Mouse (Mus musculus) forebrain, embryonic 13.5 days (tissue): ENCODE results near the gene Csad. TPM values are rescaled to one million over a fixed set of nuclear protein-coding genes. Genes with fewer than 3 reads are reported as not detected.
"Not testable (repeated sequence)": the region's sequence is repeated elsewhere in the genome, so short reads cannot be mapped to it uniquely, and the experiment has no call there.

Source experiments
- ATAC-seq: fragments of 200-750 bp; cut with Nextera tagmentation; 2 replicates; pipeline ENCODE4 v1.8.0; 2017
- H3K27ac ChIP-seq: fragments of 300-500 bp; sonication (generic); 2 replicates; pipeline ENCODE4 v1.5.1; 2015; ENCODE audit warnings: inconsistent platforms, mild to moderate bottlenecking, moderate library complexity
- H3K27me3 ChIP-seq: fragments of 300-500 bp; sonication (generic); 2 replicates; pipeline ENCODE4 v1.6.1; 2015; ENCODE audit warnings: mild to moderate bottlenecking, inconsistent platforms
- H3K36me3 ChIP-seq: fragments of 300-500 bp; sonication (generic); 2 replicates; pipeline ENCODE4 v1.6.1; 2015; ENCODE audit warnings: mild to moderate bottlenecking, inconsistent platforms; ENCODE audit not compliant: poor library complexity, severe bottlenecking
- H3K4me1 ChIP-seq: fragments of 300-500 bp; sonication (generic); 2 replicates; pipeline ENCODE4 v1.6.1; 2015; ENCODE audit warnings: inconsistent platforms
- H3K4me2 ChIP-seq: fragments of 300-500 bp; sonication (generic); 2 replicates; pipeline ENCODE4 v1.6.1; 2015; ENCODE audit warnings: inconsistent platforms, mild to moderate bottlenecking, moderate library complexity
- H3K4me3 ChIP-seq: fragments of 300-500 bp; sonication (generic); 2 replicates; pipeline ENCODE4 v1.5.1; 2015; ENCODE audit warnings: mild to moderate bottlenecking, inconsistent platforms
- H3K9ac ChIP-seq: fragments of 300-500 bp; sonication (generic); 2 replicates; pipeline ENCODE4 v1.6.1; 2015; ENCODE audit warnings: mild to moderate bottlenecking, inconsistent platforms
- H3K9me3 ChIP-seq: fragments of 300-500 bp; sonication (generic); replicated peaks from 2 replicates; pipeline ENCODE4 v1.6.1; 2016; ENCODE audit warnings: inconsistent platforms
- WGBS: fragments of 180-500 bp; shearing (Covaris S2); methylation state at CpG from one replicate; pipeline ENCODE4 v1.1.7; 2015; 5-methylcytosine and 5-hydroxymethylcytosine counted together
- polyA plus RNA-seq: library from polyadenylated mRNA; unstranded; fragments of >200 nt; fragmentation: Nextera tagmentation; extraction: Ambion mirVana; gene quantifications from 2 replicates; pipeline ENCODE4 v1.2.1, GENCODE M21; 2015

The Csad gene
- polyA plus RNA-seq, 1 experiment from 2014 or later: 42.7 TPM

GRCm38 (mm10) chr15:102231748-102232147, 27.2 kb upstream of the Csad start, which contains the start of gene Itgb7:
Itgb7 (minus strand) TSS chr15:102231944.
- Histone ChIP-seq H3K27me3 (no peaks in the 10 kb centered on the region), H3K4me1 (peaks cover 9% of the 10 kb centered on the region; the same call in 1 of the 2 replicates), H3K27ac (no peak within 1 kb of the TSS), H3K36me3 (no peaks in the 10 kb centered on the region), H3K4me2 (no peak within 1 kb of the TSS), H3K9ac (no peak within 1 kb of the TSS), H3K9me3 (no peaks in the 10 kb centered on the region), H3K4me3 (no peak within 1 kb of the TSS)
- no peak for ATAC-seq
- WGBS: 60% methylated on average over 6 of the region's 6 CpGs

DNA sequence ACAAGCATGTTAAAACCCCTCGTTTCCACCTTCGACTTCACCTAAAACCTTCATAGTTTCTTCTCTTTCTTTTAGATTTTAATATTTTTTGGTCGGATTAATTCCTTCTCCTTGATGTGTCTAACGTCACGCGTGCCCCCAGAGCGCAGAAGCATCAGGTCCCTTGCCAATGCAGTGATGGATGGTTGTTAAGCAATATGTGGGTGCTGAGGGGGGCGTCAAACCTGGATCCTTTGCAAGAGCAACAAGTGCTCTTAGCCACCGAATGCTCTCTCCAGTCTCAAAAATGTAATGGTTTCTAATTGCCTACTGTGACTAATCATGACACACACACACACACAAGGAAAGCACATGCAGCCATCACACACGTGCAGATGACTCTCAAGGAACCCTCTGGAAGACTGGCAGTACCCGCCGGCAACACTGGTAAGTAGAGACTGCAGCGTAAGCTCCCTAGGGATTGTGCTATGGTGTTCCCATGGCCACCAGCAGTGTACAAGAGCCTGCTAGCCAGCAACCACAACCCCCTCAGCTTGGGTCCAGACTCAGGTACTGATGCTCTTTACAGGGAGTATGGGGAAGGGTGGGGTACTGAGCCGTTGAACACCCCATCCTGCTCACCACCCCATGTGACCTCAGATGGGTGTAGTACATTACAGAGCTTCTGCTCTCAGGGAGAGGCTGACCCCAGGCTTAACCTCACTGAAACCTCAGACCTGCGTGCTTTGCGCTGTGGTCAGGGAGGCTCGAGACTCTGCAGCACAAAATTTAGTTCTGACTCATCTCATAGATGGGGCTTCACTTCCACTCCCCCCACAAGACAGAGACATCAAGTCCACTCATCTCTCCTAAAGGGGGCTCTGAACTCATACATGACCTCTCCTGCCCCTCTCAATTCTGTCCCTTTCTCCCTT, 26.1 kb upstream of the Csad start:
- no peak for ATAC-seq
- H3K9me3 ChIP-seq: no peaks in the 10 kb centered on the region
- H3K36me3 ChIP-seq: no peaks in the 10 kb centered on the region
- H3K4me3 ChIP-seq: no peak overlapping the region
- peaks cover 7% of the 10 kb centered on the region; the same call in 1 of the 2 replicates for H3K4me1 ChIP-seq
- H3K9ac ChIP-seq: no peak overlapping the region
- 86% methylated on average over 17 of the region's 17 CpGs for WGBS
- H3K27ac ChIP-seq: no peak overlapping the region
- no peak overlapping the region for H3K4me2 ChIP-seq
- H3K27me3 ChIP-seq: peaks cover 8% of the 10 kb centered on the region

DNA sequence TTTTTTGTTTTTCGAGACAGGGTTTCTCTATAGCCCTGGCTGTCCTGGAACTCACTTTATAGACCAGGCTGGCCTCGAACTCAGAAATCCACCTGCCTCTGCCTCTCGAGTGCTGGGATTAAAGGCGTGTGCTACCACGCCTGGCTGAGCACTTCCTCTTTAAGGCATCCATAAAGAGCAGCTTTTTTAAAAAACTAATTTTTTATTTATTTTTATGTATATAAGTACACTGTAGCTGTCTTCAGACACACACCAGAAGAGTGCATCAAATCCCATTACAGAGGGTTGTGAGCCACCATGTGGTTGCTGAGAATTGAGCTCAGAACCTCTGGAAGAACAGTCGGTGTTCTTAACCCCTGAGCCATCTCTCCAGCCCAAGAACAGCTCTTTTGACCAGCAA, 21.1 kb upstream of the Csad start:
- not testable (repeated sequence) for H3K27ac ChIP-seq, H3K9ac ChIP-seq, ATAC-seq, H3K4me2 ChIP-seq, H3K9me3 ChIP-seq, H3K36me3 ChIP-seq, H3K4me3 ChIP-seq
- Histone ChIP-seq H3K27me3 (peaks cover 33% of the 10 kb centered on the region), H3K4me1 (peaks cover 15% of the 10 kb centered on the region)
- whole genome bisulfite sequencing: 78% methylated on average over 6 of the region's 6 CpGs

DNA sequence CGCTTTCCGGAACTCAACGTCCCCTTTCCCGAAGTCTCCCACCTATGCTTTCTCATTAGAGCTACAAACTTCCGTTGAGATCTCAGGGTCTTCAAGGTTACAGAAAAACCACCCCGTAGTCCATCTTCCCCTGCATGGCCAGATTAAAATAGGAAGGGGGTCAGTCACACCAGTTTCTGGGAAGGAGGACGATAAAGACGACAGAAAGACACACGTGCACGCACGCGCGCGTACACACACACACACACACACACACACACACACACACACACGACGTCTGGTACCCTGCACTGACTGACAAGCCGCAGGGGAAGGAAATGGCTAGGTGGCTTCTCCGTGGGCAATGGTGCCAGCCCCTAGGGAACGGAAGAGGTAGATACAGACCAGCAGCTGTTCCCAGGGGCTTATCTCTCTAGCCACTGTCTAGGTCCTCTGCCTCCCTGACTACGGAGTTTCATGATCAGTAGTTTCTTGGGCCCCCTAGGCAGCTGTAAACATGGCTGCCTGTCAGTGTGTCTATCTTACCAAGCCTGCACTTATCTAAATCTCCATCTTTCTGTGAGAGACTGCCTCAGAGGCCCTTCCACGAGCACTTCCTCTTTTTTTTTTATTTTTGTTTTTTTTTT, 20.6 kb upstream of the Csad start:
- Histone ChIP-seq H3K4me3 (peak overlapping the region; percentile 43), H3K36me3 (no peaks in the 10 kb centered on the region), H3K27me3 (peaks cover 33% of the 10 kb centered on the region), H3K4me1 (peaks cover 15% of the 10 kb centered on the region), H3K4me2 (peak overlapping the region; percentile 84), H3K9ac (peak overlapping the region; percentile 66), H3K9me3 (no peaks in the 10 kb centered on the region), H3K27ac (no peak overlapping the region)
- WGBS: 24% methylated on average over 21 of the region's 21 CpGs
- ATAC-seq: no peak

DNA sequence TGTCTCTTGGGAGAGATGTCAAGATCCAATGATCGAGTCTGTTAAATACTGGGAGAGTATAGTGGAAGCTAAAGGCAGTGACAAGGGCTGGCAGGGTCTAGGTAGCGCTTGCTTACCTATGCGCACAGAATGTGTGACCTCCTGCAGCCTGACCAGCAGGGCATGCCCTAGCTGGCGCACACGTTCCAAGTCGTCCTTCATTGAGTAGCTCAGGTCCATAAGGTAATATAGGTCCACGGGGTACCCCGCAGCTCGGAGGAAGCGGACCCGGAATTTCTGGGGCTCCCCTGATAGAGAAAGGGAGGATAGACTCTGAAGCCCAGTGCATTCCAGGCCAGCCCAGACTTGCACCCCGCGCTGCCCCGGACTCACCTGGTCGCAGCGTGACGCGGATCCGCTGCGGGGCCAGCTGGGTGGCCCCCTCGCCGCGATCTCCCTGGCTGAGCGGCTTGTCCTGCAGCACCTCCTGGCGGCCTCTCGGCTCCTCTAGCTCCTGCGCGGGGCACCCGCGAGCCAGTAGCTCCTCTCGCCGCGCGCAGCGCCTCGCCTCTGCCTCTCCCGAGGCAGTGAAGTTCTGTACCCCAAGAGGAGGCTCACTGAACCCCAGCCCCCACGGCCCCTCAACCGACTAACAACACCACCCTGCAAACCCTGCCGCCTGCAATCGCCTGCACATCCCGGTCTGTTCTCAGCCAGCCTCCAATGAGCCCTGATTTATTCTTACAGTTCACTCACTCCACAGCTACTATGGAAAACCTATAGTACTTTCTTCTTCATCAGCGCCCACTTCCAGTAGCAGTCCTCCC, 19.9 kb upstream of the Csad start:
- WGBS: 4% methylated on average over 43 of the region's 43 CpGs
- H3K36me3 ChIP-seq: no peaks in the 10 kb centered on the region
- peak overlapping the region; percentile 84 for H3K4me2 ChIP-seq
- H3K4me1 ChIP-seq: peaks cover 15% of the 10 kb centered on the region
- peak overlapping the region; percentile 43 for H3K4me3 ChIP-seq
- H3K9ac ChIP-seq: peak overlapping the region; percentile 66
- ATAC-seq: peak; percentile 86
- no peaks in the 10 kb centered on the region for H3K9me3 ChIP-seq
- H3K27ac ChIP-seq: no peak overlapping the region
- peaks cover 33% of the 10 kb centered on the region for H3K27me3 ChIP-seq

- ATAC-seq: no peak
- H3K27ac ChIP-seq: no peak overlapping the region
- WGBS: 61% methylated on average over 10 of the region's 10 CpGs
- H3K27me3 ChIP-seq: peaks cover 33% of the 10 kb centered on the region
- no peak overlapping the region for H3K9ac ChIP-seq
- no peak overlapping the region for H3K4me2 ChIP-seq
- H3K4me3 ChIP-seq: no peak overlapping the region
- H3K36me3 ChIP-seq: peaks cover 5% of the 10 kb centered on the region
- H3K9me3 ChIP-seq: no peaks in the 10 kb centered on the region
- H3K4me1 ChIP-seq: peaks cover 15% of the 10 kb centered on the region
Measured at GRCm38 (mm10) chr15:102222386-102222785, 17.9 kb upstream of the Csad start.

- 92% methylated on average over 7 of the region's 7 CpGs for WGBS
- 0 out of 2 replicates have a peak, but pooled peaks have one; percentile 19 for ATAC-seq
Measured at GRCm38 (mm10) chr15:102217325-102217724, 12.8 kb upstream of the Csad start.

GRCm38 (mm10) chr15:102216459-102217228, 12.1 kb upstream of the Csad start:
- 89% methylated on average over 16 of the region's 16 CpGs for WGBS
- Histone ChIP-seq H3K4me3 (no peak overlapping the region), H3K4me1 (no peaks in the 10 kb centered on the region), H3K27me3 (no peaks in the 10 kb centered on the region), H3K36me3 (peaks cover 58% of the 10 kb centered on the region), H3K9me3 (no peaks in the 10 kb centered on the region), H3K4me2 (no peak overlapping the region), H3K27ac (no peak overlapping the region), H3K9ac (no peak overlapping the region)
- 0 out of 2 replicates have a peak, but pooled peaks have one; percentile 13 for ATAC-seq

More at GRCm38 (mm10) chr15:102217325-102217724, 12.8 kb upstream of the Csad start:
- no peak overlapping the region for H3K4me3 ChIP-seq
- H3K4me1 ChIP-seq: no peaks in the 10 kb centered on the region
- H3K9me3 ChIP-seq: no peaks in the 10 kb centered on the region
- peaks cover 51% of the 10 kb centered on the region for H3K36me3 ChIP-seq
- no peaks in the 10 kb centered on the region for H3K27me3 ChIP-seq
- H3K4me2 ChIP-seq: no peak overlapping the region
- H3K27ac ChIP-seq: no peak overlapping the region
- no peak overlapping the region for H3K9ac ChIP-seq

DNA sequence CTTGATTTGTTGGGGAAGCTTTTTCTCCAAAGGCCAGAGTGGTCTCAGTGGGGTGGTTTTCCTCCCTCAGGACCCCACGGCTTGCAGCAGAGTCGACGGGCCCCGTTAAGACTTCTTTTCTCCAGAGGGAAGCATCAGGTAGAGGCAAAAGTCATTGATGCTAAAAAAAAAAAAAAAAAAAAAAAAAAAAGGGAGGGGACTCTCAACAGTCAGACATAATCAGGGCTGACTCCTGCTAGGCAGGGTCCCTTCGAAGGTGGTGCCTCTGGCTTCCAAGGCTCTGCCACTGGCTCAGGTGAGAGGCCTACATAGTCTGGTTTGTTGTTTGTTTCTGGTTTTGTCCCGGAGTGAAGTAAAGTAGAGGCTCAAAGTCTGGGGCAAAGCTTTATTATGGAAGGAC, 11.1 kb upstream of the Csad start:
- no peaks in the 10 kb centered on the region for H3K4me1 ChIP-seq
- H3K27ac ChIP-seq: no peak overlapping the region
- no peak for ATAC-seq
- H3K9ac ChIP-seq: no peak overlapping the region
- H3K4me2 ChIP-seq: no peak overlapping the region
- 78% methylated on average over 6 of the region's 6 CpGs for WGBS
- H3K9me3 ChIP-seq: no peaks in the 10 kb centered on the region
- H3K4me3 ChIP-seq: no peak overlapping the region
- no peaks in the 10 kb centered on the region for H3K27me3 ChIP-seq
- peaks cover 66% of the 10 kb centered on the region for H3K36me3 ChIP-seq

- Histone ChIP-seq H3K27ac (no peak overlapping the region), H3K27me3 (no peaks in the 10 kb centered on the region), H3K4me2 (no peak overlapping the region), H3K4me1 (no peaks in the 10 kb centered on the region), H3K9ac (no peak overlapping the region), H3K4me3 (no peak overlapping the region), H3K36me3 (peaks cover 81% of the 10 kb centered on the region), H3K9me3 (no peaks in the 10 kb centered on the region)
- no peak for ATAC-seq
- 45% methylated on average over 2 of the region's 2 CpGs for WGBS
Measured at GRCm38 (mm10) chr15:102214132-102214531, 9.6 kb upstream of the Csad start.

GRCm38 (mm10) chr15:102211895-102212294, 7.4 kb upstream of the Csad start:
- Histone ChIP-seq H3K36me3 (peaks cover 94% of the 10 kb centered on the region), H3K9me3 (no peaks in the 10 kb centered on the region)
- ATAC-seq: no peak

More at GRCm38 (mm10) chr15:102211895-102212294, 7.4 kb upstream of the Csad start:
- no peaks in the 10 kb centered on the region for H3K27me3 ChIP-seq
- H3K27ac ChIP-seq: no peak overlapping the region
- no peak overlapping the region for H3K4me3 ChIP-seq
- WGBS: 89% methylated on average over 6 of the region's 6 CpGs
- H3K9ac ChIP-seq: no peak overlapping the region
- no peak overlapping the region for H3K4me2 ChIP-seq
- peaks cover 11% of the 10 kb centered on the region for H3K4me1 ChIP-seq
